ENCODE assay signal across 8 mouse cellular contexts in genomic region chr5:128432916-128433315, GRCm38 (mm10). TPM values are rescaled to one million over a fixed set of nuclear protein-coding genes. Genes with fewer than 3 reads are reported as not detected.
DNase-seq lines count a peak whose midpoint lies in the region; ATAC-seq and TF ChIP-seq lines count a peak whose summit lies in the region.

Gene Tmem132d (minus strand): TSS chr5:128433077.

- DNase-seq in cerebellum, postnatal 10 days = peak; percentile 34 to 39
- no peak for DNase-seq in cerebellum, adult 9-11 months
- peak; percentile 59 to 77 for DNase-seq in layer of hippocampus, adult 18-20 months (ENCODE audit: low spot score in 2 of 2)
- peak; percentile 29 for DNase-seq in lung, postnatal 0 days (ENCODE audit: low spot score)
- peak; percentile 56 to 67 for DNase-seq in right cerebral cortex, postnatal 36 days (ENCODE audit: low spot score in 2 of 2)
- no peak for DNase-seq in gastrocnemius, postnatal 36 days
- DNase-seq in gastrocnemius, adult 18-20 months (ENCODE audit: low spot score) = no peak

- H3K36me3 ChIP-seq in lung, postnatal 0 days (ENCODE audit: insufficient read depth, low read length) = no peaks in the 10 kb centered on the region

- peaks cover 22% of the 10 kb centered on the region; the same call in 1 of the 2 replicates for H3K27me3 ChIP-seq in lung, postnatal 0 days (replicated peaks; ENCODE audit: insufficient read depth, low read length)

- no peaks in the 10 kb centered on the region for H3K4me1 ChIP-seq in embryonic fibroblast, embryonic 13.5 days (ENCODE audit: control insufficient read depth, insufficient read depth, low read length)
- H3K4me1 ChIP-seq in lung, postnatal 0 days (ENCODE audit: insufficient read depth, low read depth, low read length) = no peaks in the 10 kb centered on the region

- TF ChIP-seq EP300 in lung, postnatal 0 days (IDR thresholded peaks at IDR 0.05) = no peak

- no peak within 1 kb of the TSS for H3K9ac ChIP-seq in lung, postnatal 0 days (replicated peaks; ENCODE audit: low read depth)

- no peaks in the 10 kb centered on the region for H3K9me3 ChIP-seq in lung, postnatal 0 days (ENCODE audit: low read length)

- H3K4me2 ChIP-seq in lung, postnatal 0 days (replicated peaks; ENCODE audit: low read depth, low read length) = peak within 1 kb of the TSS; percentile 57

- no peak for TF ChIP-seq CTCF in embryonic fibroblast, embryonic 13.5 days (IDR thresholded peaks at IDR 0.05; ENCODE audit: borderline replicate concordance, insufficient read depth, low read length)
- no peak for TF ChIP-seq CTCF in lung, postnatal 0 days (IDR thresholded peaks at IDR 0.05)

- intact Hi-C loops in gastrocnemius, postnatal 36 days (cut with DNase I) = no loop called here

- 0 out of 2 replicates have a peak, but pooled peaks have one; percentile 31 for ATAC-seq in lung, postnatal 0 days

- TF ChIP-seq POLR2A in embryonic fibroblast, embryonic 13.5 days (IDR thresholded peaks at IDR 0.05; ENCODE audit: low read depth, low read length) = no peak

- WGBS in lung, postnatal 0 days = under 1% methylated on average over 26 of the region's 40 CpGs

- H3K4me3 ChIP-seq in embryonic fibroblast, embryonic 13.5 days (ENCODE audit: insufficient read depth, low read length) = peak within 1 kb of the TSS; percentile 11; the same call in 1 of the 2 replicates
- peak within 1 kb of the TSS; percentile 42 for H3K4me3 ChIP-seq in lung, postnatal 0 days (ENCODE audit: low read depth, low read length)

- H3K27ac ChIP-seq in embryonic fibroblast, embryonic 13.5 days (ENCODE audit: insufficient read depth, low read length) = no peak within 1 kb of the TSS
- no peak within 1 kb of the TSS for H3K27ac ChIP-seq in lung, postnatal 0 days (ENCODE audit: low read length)

RNA-seq across cellular contexts. Expression of gene Tmem132d, which starts in this region (rescaled TPM):
- not detected in 2 replicates for polyA plus RNA-seq in embryonic fibroblast, embryonic 13.5 days (2011; ENCODE audit: insufficient read length, low read depth, missing spikeins)
- total RNA-seq in layer of hippocampus, adult 18-20 months (2021) = 10 to 100 TPM; 20.0 to 20.1 TPM
- 1.6 and 1.7 TPM in 2 replicates for polyA plus RNA-seq in lung, postnatal 0 days (2015; fragmentation: Nextera tagmentation; extraction: Ambion mirVana)
- total RNA-seq in gastrocnemius, postnatal 36 days (2021) = under 1 TPM in 1 of 2 experiments, not detected in 1; 0.05 TPM
- total RNA-seq in gastrocnemius, adult 18-20 months (2021) = under 1 TPM in 1 of 2 experiments, not detected in 1; 0.05 TPM

Comparison
In these comparisons a context has a peak if more than half of its experiments do, and no peak if none do; other contexts are left out.
1. RNA of gene Tmem132d (total RNA-seq): 20.0 to 20.1 TPM in layer of hippocampus, adult 18-20 months; 0.05 TPM in gastrocnemius, postnatal 36 days and 0.05 TPM in gastrocnemius, adult 18-20 months; every median in the first group is over 10 times any median in the second.
2. DNase-seq: peak in cerebellum, postnatal 10 days (2 of 2), layer of hippocampus, adult 18-20 months (2 of 2), lung, postnatal 0 days (single experiment) and right cerebral cortex, postnatal 36 days (2 of 2); none in cerebellum, adult 9-11 months (single experiment), gastrocnemius, postnatal 36 days (0 of 2) and gastrocnemius, adult 18-20 months (single experiment).